Mouse (Mus musculus): ENCODE measurements around the gene Mrps18a. TPM values are rescaled to one million over a fixed set of nuclear protein-coding genes. Genes with fewer than 3 reads are reported as not detected.

Mrps18a gene
- total RNA-seq, 4 experiments from 2014 or later = 78.9 to 93.4 (median 89.2) TPM

DNA sequence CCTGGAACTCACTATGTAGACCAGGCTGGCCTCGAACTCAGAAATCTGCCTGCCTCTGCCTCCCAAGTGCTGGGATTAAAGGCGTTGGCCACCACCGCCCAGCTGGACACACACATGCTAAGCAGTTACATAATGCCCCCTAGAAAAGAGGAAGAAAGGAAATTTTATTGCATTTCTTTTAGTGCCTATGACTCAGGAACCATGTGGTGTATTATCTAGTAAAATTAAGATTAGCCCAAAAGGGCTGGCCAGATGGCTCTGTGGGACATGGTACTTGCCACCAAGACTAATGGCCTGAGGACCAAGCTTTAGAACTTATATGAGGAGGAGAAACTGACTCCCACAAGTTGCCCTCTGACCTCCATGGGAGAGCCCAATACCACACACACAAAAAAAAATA lies 29.1 kb downstream of the Mrps18a start:
- no peak for DNase-seq (ENCODE audit: low spot score in 2 of 2)

DNA sequence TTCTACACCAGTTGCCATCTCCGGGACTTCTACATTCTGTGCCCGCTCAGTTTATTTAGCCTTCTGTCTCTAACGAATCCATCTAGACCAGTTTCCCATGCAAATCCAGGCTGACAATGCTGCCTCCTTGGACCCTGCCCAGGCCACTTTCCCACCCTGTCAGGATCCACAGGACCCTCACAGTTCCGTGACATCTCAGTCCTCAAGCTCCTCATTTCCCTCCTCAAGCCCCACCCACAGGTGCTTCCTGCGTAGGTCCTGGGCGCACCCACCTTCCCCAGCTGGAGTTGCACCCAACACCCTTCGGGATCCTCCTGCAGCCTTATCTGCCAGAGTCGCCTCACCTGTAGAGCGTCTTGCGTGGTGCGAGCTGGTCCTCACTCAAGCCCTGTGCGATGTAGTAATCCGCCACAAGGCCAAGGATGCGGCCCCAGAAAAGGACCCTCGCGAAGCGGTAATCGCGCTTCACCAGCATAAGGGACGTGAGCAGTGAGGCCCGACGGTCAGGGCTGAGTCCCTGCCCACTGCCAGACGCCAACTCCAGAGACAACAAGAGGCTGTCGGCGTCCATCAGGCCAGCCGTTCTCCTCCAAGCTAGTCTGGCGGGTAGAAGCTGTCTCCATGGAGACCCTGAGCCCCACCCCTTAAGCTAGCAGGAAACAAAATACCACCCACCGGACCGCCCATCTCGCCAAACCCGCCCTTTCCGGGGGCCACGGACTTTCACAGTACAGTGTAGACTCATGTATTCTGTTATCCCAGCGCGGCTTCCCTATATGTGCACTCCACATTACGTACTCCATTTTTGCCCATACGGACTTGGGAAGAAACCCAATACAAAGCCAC lies 33.0 kb downstream of the Mrps18a start, which contains the start of gene Rsph9:
Gene Rsph9, minus strand, starts transcription at position 639 of the 846 bp plus-strand sequence.
- DNase-seq (ENCODE audit: low spot score in 2 of 2) = peak; percentile 64

DNA sequence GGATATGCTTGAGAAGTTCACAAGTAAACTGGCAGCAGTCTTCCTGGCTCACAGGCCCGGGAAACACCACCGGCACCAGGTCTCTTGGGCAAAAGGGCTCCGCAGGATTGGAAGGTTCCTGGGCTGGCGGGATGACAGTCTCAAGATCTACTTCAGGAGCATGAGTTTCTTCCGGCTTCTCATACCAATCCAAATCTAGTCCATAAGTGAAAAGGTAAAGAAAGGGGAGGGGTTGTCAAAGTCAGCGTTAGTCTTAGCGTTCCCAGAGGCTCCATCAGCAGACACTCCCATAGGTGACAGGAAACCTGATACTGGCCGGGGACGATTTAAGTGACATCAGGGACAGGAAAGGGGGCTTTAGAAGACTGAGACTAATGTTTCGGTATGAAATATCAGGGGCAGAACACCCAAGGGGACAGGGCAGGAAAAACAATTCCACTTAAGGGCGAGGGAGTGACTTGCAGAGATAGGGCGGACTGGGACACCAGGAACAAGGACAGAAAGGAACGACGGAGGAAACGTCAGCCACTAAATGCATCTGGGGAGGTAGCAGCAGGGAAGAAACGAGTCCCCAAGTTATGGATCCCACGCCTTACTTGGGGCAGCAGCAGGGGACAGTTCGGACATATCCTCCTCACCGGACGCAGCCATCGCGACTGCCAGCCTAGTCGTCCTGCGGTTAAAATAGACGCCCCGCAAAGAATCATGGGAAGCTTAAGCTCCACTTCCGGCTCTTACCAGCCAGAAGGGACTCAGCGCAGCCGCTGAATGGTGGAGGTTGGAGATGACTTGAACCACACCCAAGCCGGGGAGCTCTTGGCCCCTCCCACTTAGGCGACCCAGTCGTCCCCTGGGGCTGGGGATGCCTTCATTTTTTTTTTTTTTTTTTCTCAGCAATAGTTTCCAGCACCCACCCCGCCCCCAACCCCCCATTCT lies 42.3 kb downstream of the Mrps18a start, which contains the start of gene Mad2l1bp:
Gene Mad2l1bp, minus strand, starts transcription at position 707 of the 936 bp plus-strand sequence.
- DNase-seq (ENCODE audit: low spot score in 2 of 2) = peak; percentile 87 to 90

DNA sequence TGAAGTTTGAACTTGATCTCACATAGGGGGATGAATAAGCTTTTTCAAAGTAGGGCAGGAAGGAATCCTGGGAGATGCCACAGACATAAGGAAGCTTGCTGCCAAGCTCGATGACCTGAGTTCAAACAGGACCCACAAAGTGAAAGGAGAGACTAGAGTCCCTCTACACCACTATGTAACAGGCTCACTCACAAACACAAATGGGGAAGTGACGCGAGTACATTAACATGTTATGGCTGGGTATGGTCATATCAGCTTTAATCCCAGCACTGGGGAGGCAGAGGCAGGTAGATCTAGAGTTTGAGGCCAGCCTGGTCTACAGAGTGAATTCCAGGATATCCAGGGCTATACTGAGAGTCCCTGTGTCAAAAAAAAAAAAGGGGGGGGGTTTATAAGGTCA lies 43.5 kb downstream of the Mrps18a start:
- DNase-seq (ENCODE audit: low spot score in 2 of 2) = no peak

DNA sequence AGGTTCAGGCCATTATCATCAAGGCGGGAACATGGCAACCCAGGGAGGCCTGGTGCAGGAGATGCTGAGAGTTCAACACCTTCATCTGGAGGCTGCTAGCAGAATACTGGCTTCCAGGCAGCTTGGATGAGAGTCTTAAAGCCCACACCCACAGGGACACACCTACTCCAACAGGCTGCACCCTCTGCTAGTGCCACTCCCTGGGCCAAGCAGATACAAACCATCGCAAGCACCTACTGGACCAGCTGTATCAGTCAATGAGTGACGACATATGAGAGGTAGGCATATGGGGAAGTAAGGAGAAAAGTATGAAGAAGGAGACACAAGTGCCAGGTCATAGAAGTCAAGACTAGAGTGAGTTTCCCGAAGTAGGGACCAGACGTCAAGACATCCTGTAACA lies 45.9 kb downstream of the Mrps18a start:
- no peak for DNase-seq (ENCODE audit: low spot score in 2 of 2)

DNA sequence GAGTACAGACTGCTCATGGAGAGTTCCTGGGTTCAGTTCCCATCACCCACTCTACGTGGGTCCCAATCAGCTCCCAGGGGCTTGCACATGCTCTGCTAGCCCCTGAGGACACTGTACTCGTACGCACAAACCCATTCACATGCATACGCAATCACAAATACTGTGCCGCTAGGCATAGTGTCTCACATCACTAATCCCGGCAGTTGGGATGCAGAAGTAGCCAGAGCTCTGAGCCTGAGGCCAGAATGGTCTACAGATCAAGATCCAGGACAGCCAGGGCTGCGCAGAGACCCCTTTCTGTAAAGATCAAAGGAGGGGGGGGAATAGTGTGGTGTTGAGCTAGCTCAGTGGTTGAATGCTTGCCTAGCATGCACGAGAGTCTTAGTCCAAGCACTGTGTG lies 46.3 kb downstream of the Mrps18a start:
- DNase-seq (ENCODE audit: low spot score in 2 of 2) = no peak

DNA sequence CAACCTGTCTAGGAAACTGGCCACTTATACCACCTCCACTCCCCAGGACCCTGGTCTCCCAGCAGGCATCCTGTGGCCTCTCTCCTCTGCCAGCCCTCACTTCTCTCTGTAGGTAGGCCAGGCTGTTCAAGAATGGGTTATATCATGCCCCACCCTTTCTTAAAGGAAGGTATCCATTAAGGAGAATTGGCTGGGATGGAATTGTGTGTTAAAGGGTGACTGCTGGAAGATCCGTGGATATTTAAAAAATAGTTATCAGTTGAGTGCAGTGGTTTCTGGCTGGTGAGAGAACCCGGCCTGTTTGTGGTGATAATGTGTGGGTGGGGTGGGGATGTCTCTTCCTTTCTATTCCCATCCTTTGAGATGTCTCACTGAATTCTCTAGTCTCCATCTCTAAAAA lies 48.5 kb downstream of the Mrps18a start:
- DNase-seq (ENCODE audit: low spot score in 2 of 2) = no peak

DNA sequence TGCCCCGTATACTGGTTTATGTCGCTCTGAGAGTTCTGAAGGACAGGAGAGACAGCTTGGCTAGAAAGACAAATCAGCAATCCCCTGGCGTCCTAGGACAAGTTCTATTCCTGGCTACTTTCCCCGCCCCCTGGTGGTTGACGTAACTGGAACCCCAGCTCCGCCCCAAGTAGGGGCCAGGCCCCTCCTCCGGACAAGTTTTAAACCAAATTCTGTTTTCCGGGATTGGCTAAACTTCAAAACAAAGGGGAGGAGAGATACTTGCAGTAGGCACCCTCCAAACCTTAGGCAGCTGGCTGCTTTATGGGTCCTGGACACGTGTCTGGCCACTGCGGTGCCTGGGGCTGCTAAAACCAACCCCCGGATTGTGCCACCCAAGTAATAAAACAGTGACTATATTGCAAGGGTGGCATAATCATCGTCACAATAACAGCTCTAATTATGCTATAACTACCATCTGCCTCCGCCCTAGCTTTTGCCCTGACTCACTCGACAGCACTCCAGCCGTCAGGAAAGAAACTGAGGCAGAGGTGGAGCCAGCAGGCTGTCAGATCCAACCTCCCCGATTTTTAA lies 49.4 kb downstream of the Mrps18a start:
- peak; percentile 90 to 92 for DNase-seq (ENCODE audit: low spot score in 2 of 2)

DNA sequence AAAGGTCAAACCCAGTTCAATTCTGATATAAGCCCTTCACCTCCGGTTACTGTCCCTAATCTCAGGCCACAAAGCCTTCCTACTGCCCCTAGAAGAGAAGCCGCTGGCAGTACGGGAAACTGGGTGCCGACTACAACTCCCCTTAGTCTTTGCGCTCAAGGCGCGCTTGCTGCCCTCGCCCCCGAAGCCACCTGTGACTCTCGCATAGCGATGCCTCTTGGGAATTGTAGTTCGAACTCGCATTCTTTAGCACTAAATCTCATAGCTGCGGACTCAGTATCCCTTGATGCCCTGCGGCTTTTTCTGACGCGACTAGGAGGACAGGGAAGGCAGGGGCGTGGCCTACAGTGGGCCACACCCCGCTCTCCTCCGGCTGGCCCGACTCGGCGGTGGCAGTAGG lies 49.9 kb downstream of the Mrps18a start, which contains the start of gene Gtpbp2:
Gene Gtpbp2, plus strand, starts transcription at position 347 of the 400 bp plus-strand sequence.
- peak; percentile 92 to 95 for DNase-seq (ENCODE audit: low spot score in 2 of 2)

DNA sequence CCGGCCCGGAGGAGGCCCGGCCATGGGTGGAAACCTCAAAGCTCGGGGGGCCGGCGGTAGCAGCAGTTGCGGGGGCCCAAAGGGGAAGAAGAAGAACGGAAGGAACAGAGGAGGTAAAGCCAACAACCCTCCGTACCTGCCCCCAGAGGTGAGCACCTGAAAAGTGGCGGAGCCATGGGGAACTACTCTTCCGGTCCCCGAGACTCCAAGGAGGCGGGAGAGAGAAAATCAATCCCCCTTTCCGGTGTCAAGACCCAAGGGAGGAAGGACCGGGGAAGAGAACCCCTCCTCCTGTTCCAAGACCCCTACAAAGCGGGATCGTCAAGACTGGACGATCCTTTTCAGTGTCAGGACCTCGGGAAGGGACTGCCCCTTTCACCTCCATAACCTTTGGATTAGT lies 50.4 kb downstream of the Mrps18a start:
- DNase-seq (ENCODE audit: low spot score in 2 of 2) = no peak

DNA sequence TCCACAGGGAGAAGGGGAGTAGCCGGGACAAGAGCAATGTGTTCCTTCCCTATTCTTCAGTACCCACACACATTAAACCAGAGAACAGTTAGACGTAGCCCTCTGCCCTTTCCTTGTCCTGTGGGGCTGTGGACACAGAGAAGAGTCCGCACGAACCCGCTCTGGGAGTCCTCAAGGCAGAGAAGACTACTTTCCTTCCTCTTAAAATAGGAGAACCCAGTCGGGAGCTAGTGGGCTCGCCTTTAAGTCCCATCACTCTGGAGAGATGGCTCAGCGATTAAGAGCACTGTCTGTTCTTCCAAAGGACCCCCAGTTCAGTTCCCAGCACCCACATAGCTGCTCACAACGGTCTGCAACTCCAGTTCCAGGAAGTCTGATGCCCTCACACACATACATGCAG lies 50.9 kb downstream of the Mrps18a start:
- no peak for DNase-seq (ENCODE audit: low spot score in 2 of 2)

DNA sequence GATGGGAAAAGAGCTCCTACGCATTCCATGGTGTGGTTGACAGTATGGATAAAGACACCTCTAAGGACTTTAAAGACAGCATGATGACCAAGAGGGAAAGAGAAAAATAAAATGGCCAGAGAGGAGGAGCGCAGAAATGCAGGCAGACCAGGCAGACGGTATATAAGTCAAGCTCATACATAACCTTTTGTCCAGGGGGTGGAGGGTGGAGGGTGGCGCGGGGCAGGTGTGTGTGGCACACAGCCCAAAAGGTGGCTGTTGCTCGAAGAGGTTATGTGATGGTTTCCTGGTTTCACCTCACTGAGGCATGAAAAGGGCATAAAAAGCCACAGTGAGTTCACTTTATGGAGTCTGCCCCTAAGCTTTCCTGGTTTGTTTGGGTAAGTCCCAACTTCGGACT lies 51.8 kb downstream of the Mrps18a start:
- no peak for DNase-seq (ENCODE audit: low spot score in 2 of 2)

DNA sequence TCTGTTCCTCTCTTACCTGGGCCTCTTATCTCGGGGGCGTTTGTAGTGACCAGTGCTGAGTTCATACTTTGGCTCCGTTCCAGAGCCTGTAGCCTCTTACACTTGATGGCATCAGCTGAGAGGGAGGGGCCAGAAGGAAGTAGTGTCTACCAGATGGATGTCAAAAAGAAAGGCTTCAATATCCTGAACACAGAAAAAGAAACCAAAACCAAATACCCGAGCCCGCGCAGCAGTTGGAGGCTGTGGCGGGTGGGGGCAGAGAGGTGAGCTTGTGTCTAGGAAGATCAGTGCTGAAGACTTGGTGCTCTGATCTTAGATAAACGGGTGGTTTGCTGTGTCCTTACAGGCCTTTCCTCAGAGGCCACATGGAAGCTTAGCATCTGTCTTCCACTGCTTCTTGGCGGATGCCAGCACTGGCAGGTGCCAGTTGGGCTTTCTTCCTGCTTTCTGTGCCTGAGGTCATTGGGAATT lies 52.2 kb downstream of the Mrps18a start:
- DNase-seq (ENCODE audit: low spot score in 2 of 2) = no peak

DNA sequence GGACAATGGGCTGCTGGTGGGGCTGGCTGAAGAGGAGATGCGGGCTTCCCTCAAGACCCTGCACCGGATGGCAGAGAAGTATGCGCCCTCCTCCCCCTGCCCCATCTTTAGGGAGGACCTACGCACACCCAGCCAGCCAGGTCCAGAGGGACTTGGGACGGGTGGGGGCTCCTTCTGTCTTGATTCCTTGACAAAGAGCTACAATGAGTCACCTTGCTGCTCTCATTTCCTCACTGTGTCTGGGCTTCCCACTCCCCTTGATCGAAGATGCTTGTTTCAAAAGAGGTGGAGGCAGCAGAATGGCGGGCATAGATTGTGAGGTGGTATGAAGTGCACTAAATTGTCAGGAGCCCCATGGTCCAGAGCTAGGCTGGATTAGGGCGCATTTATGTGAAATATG lies 53.5 kb downstream of the Mrps18a start:
- DNase-seq (ENCODE audit: low spot score in 2 of 2) = no peak

DNA sequence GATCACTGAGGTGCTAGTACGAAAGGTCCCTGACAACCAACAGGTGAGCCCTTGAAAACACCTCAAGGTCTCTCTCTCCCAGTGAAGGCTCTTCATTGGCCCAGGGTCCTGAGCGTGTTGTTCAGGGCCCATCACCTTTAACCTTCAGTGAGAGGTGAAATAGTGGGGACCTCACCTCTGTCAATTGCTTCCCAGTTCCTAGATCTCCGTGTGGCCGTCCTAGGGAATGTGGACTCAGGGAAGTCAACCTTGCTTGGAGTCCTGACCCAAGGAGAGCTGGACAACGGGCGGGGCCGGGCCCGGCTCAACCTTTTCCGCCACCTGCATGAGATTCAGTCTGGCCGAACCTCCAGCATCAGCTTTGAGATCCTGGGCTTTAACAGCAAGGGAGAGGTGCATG lies 54.0 kb downstream of the Mrps18a start:
- DNase-seq (ENCODE audit: low spot score in 2 of 2) = no peak

DNA sequence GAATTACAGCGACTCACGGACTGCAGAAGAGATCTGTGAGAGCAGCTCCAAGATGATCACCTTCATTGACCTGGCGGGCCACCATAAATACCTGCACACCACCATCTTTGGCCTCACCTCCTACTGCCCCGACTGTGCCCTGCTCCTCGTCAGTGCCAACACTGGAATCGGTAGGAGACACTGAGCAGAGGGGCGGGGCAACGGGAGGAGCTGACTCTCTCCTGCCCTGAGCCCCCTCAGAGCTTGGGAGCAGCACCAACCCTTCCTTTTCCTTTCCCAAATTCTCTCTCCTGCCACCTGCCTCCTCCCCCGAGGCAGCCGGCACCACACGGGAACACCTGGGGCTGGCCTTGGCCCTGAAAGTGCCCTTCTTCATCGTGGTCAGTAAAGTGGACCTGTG lies 54.7 kb downstream of the Mrps18a start:
- no peak for DNase-seq (ENCODE audit: low spot score in 2 of 2)

DNA sequence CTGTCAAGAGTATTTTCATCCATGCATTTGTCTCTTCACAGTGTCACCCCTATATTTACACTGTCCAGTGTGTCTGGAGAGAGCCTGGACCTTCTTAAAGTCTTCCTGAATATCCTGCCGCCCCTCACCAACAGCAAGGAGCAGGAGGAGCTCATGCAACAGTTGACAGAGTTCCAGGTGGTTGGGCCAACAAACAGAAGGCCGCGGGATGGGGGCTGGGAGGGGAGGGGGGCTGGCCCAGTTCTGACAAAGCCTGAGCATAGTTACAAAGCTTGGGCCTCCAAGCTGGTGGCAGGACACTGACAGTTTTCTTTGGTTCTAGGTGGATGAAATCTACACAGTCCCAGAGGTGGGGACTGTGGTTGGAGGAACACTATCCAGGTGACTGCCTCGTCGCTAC lies 55.5 kb downstream of the Mrps18a start:
- no peak for DNase-seq (ENCODE audit: low spot score in 2 of 2)

DNA sequence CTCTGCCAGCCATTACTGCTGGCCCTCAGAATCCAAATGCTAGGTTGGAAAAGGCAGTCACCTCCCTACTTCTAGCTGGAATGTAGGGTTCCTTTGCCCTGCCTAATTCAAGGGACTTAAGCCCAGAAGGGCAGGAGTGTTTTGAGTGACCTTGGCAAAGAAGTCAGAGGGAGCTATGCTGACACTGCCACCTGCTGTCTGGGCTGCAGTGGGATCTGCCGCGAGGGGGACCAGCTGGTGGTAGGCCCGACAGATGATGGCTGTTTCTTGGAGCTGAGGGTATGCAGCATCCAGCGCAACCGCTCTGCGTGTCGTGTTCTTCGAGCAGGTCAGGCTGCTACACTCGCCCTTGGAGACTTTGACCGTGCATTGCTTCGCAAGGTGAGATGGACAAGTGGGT lies 56.2 kb downstream of the Mrps18a start:
- peak in 1 of 2 experiments; percentile 34 for DNase-seq (ENCODE audit: low spot score in 2 of 2)

DNA sequence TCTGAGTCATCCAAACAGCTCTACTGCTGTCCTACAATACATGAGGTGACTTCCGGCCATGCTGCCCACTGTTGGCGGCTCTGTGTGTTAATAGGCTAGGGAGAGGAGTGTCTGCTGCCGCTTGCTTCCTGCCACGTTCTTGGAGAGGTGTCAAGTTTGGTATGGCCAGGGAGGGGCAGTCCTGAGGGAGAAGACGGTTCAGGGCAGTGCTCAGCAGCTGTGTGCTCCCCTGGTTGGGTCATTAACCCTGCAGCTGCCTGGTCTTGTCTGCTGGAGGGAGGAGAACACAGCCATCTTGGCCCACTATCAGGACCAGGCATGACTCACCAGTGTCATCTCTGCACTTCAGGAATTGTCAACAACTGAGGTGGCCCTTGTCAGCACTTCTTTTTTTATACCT lies 57.5 kb downstream of the Mrps18a start:
- DNase-seq (ENCODE audit: low spot score in 2 of 2) = no peak

DNA sequence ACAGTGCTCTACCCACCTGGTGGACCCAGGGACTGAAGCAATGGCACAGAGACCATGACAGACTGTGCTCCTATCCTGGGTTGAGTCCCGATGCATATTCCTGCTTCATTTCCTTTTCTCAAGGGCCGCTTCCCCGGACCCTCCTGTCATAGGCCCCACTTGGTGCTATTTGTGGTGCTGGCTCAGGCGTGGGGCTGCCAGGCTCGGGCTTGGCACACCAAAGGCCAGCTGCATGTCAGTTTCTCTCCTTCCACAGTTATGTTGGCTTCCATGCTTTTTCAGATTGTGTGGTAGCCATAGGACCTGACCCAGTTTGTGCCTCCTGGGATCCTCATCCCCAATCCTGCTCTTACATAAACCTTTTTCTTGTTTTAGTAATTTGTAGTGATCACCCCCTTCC lies 58.0 kb downstream of the Mrps18a start:
- no peak for DNase-seq (ENCODE audit: low spot score in 2 of 2)

DNA sequence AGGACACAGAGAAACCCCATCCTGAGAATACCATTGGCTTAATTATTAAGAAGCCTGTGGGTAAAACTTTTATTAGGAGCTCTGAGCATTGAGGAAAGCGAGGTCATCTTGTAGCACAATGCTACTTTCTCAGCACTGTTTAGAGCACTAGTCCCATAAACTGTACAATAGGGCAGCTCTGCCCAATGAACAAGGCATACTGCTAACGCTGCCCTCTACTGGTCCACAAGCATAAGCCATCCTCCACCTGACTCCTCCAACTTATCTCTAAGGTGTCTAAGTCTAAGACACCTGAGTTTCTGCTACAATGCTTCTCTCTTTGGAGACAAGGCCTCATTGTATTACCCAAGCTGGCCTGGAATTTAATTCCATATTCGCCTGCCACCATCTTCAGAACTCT lies 59.8 kb downstream of the Mrps18a start:
- DNase-seq (ENCODE audit: low spot score in 2 of 2) = no peak
